Mouse (Mus musculus): ENCODE results near the gene Vmn1r107. TPM values are rescaled to one million over a fixed set of nuclear protein-coding genes. Genes with fewer than 3 reads are reported as not detected.
"Not testable (repeated sequence)": the region's sequence is repeated elsewhere in the genome, so short reads cannot be mapped to it uniquely, and the experiment has no call there.

Gene Vmn1r107
- total RNA-seq (2015; ENCODE audit: low replicate concordance) (not detected in 2 replicates), total RNA-seq (2017; ENCODE audit: low replicate concordance) (not detected in 2 replicates)

GRCm38 (mm10) chr7:20668618-20669017, at the start of gene Vmn1r107:
Gene Vmn1r107, plus strand, starts transcription at chr7:20668918.
- not testable (repeated sequence) for ATAC-seq (replicated peaks; ENCODE audit: low FRiP score, poor library complexity, severe bottlenecking)

GRCm38 (mm10) chr7:20703116-20703515, 34.4 kb downstream of the Vmn1r107 start, which contains the start of gene Vmn1r111:
Gene Vmn1r111, minus strand, starts transcription at chr7:20703216.
- not testable (repeated sequence) for ATAC-seq (replicated peaks; ENCODE audit: low FRiP score, poor library complexity, severe bottlenecking)

Other genes starting within 250 kb of the Vmn1r107 start
- not detected in 2 replicates for gene Vmn1r101, start 226.3 kb upstream of the Vmn1r107 start, total RNA-seq (2015; ENCODE audit: low replicate concordance)
- gene Vmn1r101, start 226.3 kb upstream of the Vmn1r107 start, total RNA-seq (2017; ENCODE audit: low replicate concordance): not detected in 2 replicates
- gene Gm10670, start 194.0 kb upstream of the Vmn1r107 start, total RNA-seq (2015; ENCODE audit: low replicate concordance): not detected in 2 replicates
- not detected in 2 replicates for gene Gm10670, start 194.0 kb upstream of the Vmn1r107 start, total RNA-seq (2017; ENCODE audit: low replicate concordance)
- gene Vmn1r103, start 158.4 kb upstream of the Vmn1r107 start, total RNA-seq (2015; ENCODE audit: low replicate concordance): not detected in 2 replicates
- gene Vmn1r103, start 158.4 kb upstream of the Vmn1r107 start, total RNA-seq (2017; ENCODE audit: low replicate concordance): not detected in 2 replicates
- gene Vmn1r104, start 135.1 kb upstream of the Vmn1r107 start, total RNA-seq (2015; ENCODE audit: low replicate concordance): not detected in 2 replicates
- gene Vmn1r104, start 135.1 kb upstream of the Vmn1r107 start, total RNA-seq (2017; ENCODE audit: low replicate concordance): not detected in 2 replicates
- gene Gm5726, start 123.2 kb upstream of the Vmn1r107 start, total RNA-seq (2015; ENCODE audit: low replicate concordance): not detected in 2 replicates
- gene Gm5726, start 123.2 kb upstream of the Vmn1r107 start, total RNA-seq (2017; ENCODE audit: low replicate concordance): not detected in 2 replicates
- gene Gm4141, start 92.7 kb upstream of the Vmn1r107 start, total RNA-seq (2015; ENCODE audit: low replicate concordance): not detected in 2 replicates
- not detected in 2 replicates for gene Gm4141, start 92.7 kb upstream of the Vmn1r107 start, total RNA-seq (2017; ENCODE audit: low replicate concordance)
- not detected in 2 replicates for gene Gm4513, start 69.9 kb upstream of the Vmn1r107 start, total RNA-seq (2015; ENCODE audit: low replicate concordance)
- gene Gm4513, start 69.9 kb upstream of the Vmn1r107 start, total RNA-seq (2017; ENCODE audit: low replicate concordance): not detected in 2 replicates
- not detected in 2 replicates for gene Vmn1r111, start 34.3 kb downstream of the Vmn1r107 start, total RNA-seq (2015; ENCODE audit: low replicate concordance)
- not detected in 2 replicates for gene Vmn1r111, start 34.3 kb downstream of the Vmn1r107 start, total RNA-seq (2017; ENCODE audit: low replicate concordance)
- gene Gm10668, start 61.7 kb downstream of the Vmn1r107 start, total RNA-seq (2015; ENCODE audit: low replicate concordance): not detected in 2 replicates
- gene Gm10668, start 61.7 kb downstream of the Vmn1r107 start, total RNA-seq (2017; ENCODE audit: low replicate concordance): not detected in 2 replicates
- gene Vmn1r112, start 102.3 kb downstream of the Vmn1r107 start, total RNA-seq (2015; ENCODE audit: low replicate concordance): not detected in 2 replicates
- gene Vmn1r112, start 102.3 kb downstream of the Vmn1r107 start, total RNA-seq (2017; ENCODE audit: low replicate concordance): not detected in 2 replicates
- gene Vmn1r113, start 118.4 kb downstream of the Vmn1r107 start, total RNA-seq (2015; ENCODE audit: low replicate concordance): not detected in 2 replicates
- gene Vmn1r113, start 118.4 kb downstream of the Vmn1r107 start, total RNA-seq (2017; ENCODE audit: low replicate concordance): 1.1 TPM in 1 of 2 replicates, not detected in the other
- not detected in 2 replicates for gene Vmn1r114, start 143.3 kb downstream of the Vmn1r107 start, total RNA-seq (2015; ENCODE audit: low replicate concordance)
- not detected in 2 replicates for gene Vmn1r114, start 143.3 kb downstream of the Vmn1r107 start, total RNA-seq (2017; ENCODE audit: low replicate concordance)
- not detected in 2 replicates for gene Vmn1r115, start 176.1 kb downstream of the Vmn1r107 start, total RNA-seq (2015; ENCODE audit: low replicate concordance)
- gene Vmn1r115, start 176.1 kb downstream of the Vmn1r107 start, total RNA-seq (2017; ENCODE audit: low replicate concordance): not detected in 2 replicates
- gene Vmn1r116, start 203.3 kb downstream of the Vmn1r107 start, total RNA-seq (2015; ENCODE audit: low replicate concordance): not detected in 2 replicates
- gene Vmn1r116, start 203.3 kb downstream of the Vmn1r107 start, total RNA-seq (2017; ENCODE audit: low replicate concordance): not detected in 2 replicates
- gene Vmn1r117, start 215.2 kb downstream of the Vmn1r107 start, total RNA-seq (2015; ENCODE audit: low replicate concordance): not detected in 2 replicates
- gene Vmn1r117, start 215.2 kb downstream of the Vmn1r107 start, total RNA-seq (2017; ENCODE audit: low replicate concordance): not detected in 2 replicates
- gene Vmn1r118, start 243.4 kb downstream of the Vmn1r107 start, total RNA-seq (2015; ENCODE audit: low replicate concordance): not detected in 2 replicates
- gene Vmn1r118, start 243.4 kb downstream of the Vmn1r107 start, total RNA-seq (2017; ENCODE audit: low replicate concordance): not detected in 2 replicates